Mouse (Mus musculus) kidney, embryonic 16.5 days (tissue): ENCODE measurements around the gene Tcp11l2. TPM values are rescaled to one million over a fixed set of nuclear protein-coding genes. Genes with fewer than 3 reads are reported as not detected.

Experiments used
- ATAC-seq: fragments of 200-750 bp; cut with Nextera tagmentation; 2 replicates; pipeline ENCODE4 v1.8.0; 2017; ENCODE audit warnings: moderate TSS enrichment; ENCODE audit not compliant: low FRiP score, low TSS enrichment
- H3K27ac ChIP-seq: fragments of 300-500 bp; sonication (generic); 2 replicates; pipeline ENCODE4 v1.5.1; 2014; ENCODE audit warnings: low read length
- H3K27me3 ChIP-seq: fragments of 300-500 bp; sonication (generic); 2 replicates; pipeline ENCODE4 v1.6.1; 2014; ENCODE audit warnings: low read length, control low read depth, mixed read lengths; ENCODE audit not compliant: insufficient read depth
- H3K36me3 ChIP-seq: fragments of 300-500 bp; sonication (generic); 2 replicates; pipeline ENCODE4 v1.6.1; 2014; ENCODE audit warnings: low read length, control low read depth, mixed read lengths; ENCODE audit not compliant: insufficient read depth
- H3K4me1 ChIP-seq: fragments of 300-500 bp; sonication (generic); 2 replicates; pipeline ENCODE4 v1.6.1; 2014; ENCODE audit warnings: low read length, control low read depth, mixed read lengths; ENCODE audit not compliant: insufficient read depth
- H3K4me2 ChIP-seq: fragments of 300-500 bp; sonication (generic); replicated peaks from 2 replicates; pipeline ENCODE4 v1.6.1; 2014; ENCODE audit warnings: low read depth, low read length
- H3K4me3 ChIP-seq: fragments of 300-500 bp; sonication (generic); 2 replicates; pipeline ENCODE4 v1.5.1; 2014; ENCODE audit warnings: mild to moderate bottlenecking, low read length
- H3K9ac ChIP-seq: fragments of 300-500 bp; sonication (generic); replicated peaks from 2 replicates; pipeline ENCODE4 v1.6.1; 2014; ENCODE audit warnings: low read length
- H3K9me3 ChIP-seq: fragments of 300-500 bp; sonication (generic); 2 replicates; pipeline ENCODE4 v1.6.1; 2016; ENCODE audit warnings: low read length, control low read depth
- WGBS: fragments of 180-500 bp; shearing (Covaris S2); extraction: QIAGEN DNeasy Blood & Tissue Kit; methylation state at CpG from one replicate; pipeline ENCODE4 v1.1.7; 2014; 5-methylcytosine and 5-hydroxymethylcytosine counted together
- polyA plus RNA-seq: library from polyadenylated mRNA; unstranded; fragments of >200 nt; fragmentation: Nextera tagmentation; extraction: Ambion mirVana; gene quantifications from 2 replicates; pipeline ENCODE4 v1.2.1, GENCODE M21; 2015

Gene Tcp11l2
- polyA plus RNA-seq, 1 experiment from 2014 or later: 21.2 TPM

DNA sequence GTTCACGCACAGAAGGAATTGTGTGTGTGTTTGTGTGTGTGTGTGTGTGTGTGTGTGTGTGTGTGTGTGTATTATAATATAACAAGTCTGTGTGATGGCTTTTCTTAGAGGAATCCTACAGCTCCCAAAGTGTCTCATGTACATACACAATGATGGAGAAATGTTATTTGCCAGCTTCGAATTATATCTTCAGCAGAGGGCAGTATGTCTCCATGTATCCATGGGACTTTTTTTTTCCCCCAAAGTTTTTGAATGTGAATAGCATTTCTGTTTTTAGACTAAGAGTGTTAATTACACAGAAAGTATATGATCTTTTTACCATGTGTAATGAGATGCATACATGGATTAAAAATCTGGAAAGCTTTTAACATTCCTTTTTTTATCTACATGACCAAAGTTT is 65.2 kb downstream of the Tcp11l2 start:
- WGBS: 80% methylated on average over 2 of the region's 2 CpGs
- no peak overlapping the region for H3K4me2 ChIP-seq
- no peak overlapping the region for H3K9ac ChIP-seq
- H3K27ac ChIP-seq: no peak overlapping the region
- H3K36me3 ChIP-seq: peaks cover 31% of the 10 kb centered on the region
- ATAC-seq: no peak
- 0 out of 2 replicates have a peak, but pooled peaks cover 4% of the 10 kb centered on the region for H3K4me1 ChIP-seq
- H3K4me3 ChIP-seq: no peak overlapping the region
- H3K9me3 ChIP-seq: no peaks in the 10 kb centered on the region
- no peaks in the 10 kb centered on the region for H3K27me3 ChIP-seq

DNA sequence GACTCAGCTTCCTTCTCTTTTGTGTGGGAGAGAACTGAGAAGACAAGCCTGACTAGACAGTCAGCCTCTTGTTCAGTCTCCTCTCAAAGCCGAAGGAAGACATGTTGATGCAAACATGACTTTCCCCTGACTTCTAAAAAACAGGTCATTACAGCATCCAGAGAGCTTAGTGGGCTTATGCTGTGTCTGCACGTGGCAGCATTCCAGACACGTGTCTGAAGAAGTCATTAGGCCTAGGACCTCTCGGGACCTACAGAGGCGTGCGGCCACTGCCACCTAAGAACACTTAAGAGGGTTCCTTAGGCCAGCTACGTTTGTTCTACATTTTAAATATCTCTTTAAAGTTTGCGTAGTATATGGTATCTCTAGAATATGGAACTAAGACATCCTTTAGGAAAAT is 69.5 kb downstream of the Tcp11l2 start:
- no peak overlapping the region for H3K27ac ChIP-seq
- WGBS: 85% methylated on average over 8 of the region's 8 CpGs

DNA sequence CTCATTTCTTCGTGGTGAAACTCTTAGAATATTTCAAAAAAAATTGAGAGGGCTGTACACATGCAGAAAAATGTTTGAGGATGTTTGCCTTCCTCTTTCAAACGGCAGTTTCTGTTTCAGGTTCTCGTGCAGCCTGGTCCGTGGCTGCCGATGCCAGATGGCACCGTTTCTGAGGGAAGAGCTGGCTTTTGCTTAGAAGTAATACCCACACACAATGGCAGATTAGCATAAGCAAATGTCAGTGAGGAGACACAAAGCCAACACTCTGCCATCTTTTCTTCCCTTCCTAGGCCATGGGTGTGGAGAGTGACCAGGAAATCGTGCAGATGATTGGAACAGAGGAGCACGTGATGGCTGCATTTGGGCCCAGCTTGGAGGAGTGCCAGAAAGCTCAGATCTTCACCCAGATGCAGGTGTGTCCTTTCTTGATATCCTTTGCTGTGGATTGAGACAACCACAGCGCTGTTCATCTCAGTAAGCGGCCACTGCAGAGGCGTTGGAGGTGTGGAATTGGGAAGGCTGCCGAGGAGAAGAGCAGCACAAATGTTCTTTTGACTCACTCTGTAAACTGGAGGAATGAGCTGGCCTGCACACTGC is 70.2 kb downstream of the Tcp11l2 start:
- no peak overlapping the region for H3K4me2 ChIP-seq
- 90% methylated on average over 12 of the region's 12 CpGs for WGBS
- no peak overlapping the region for H3K9ac ChIP-seq
- 0 out of 2 replicates have a peak, but pooled peaks cover 4% of the 10 kb centered on the region for H3K4me1 ChIP-seq
- no peaks in the 10 kb centered on the region for H3K27me3 ChIP-seq
- no peak for ATAC-seq
- H3K27ac ChIP-seq: 0 out of 2 replicates have a peak overlapping the region, but pooled peaks have one; percentile 20
- peaks cover 26% of the 10 kb centered on the region; the same call in 1 of the 2 replicates for H3K36me3 ChIP-seq
- H3K4me3 ChIP-seq: no peak overlapping the region
- no peaks in the 10 kb centered on the region for H3K9me3 ChIP-seq

More for the DNA sequence above, 69.5 kb downstream of the Tcp11l2 start:
- Histone ChIP-seq H3K4me2 (no peak overlapping the region), H3K9me3 (no peaks in the 10 kb centered on the region), H3K4me1 (0 out of 2 replicates have a peak, but pooled peaks cover 4% of the 10 kb centered on the region), H3K9ac (no peak overlapping the region), H3K27me3 (no peaks in the 10 kb centered on the region), H3K4me3 (no peak overlapping the region), H3K36me3 (peaks cover 26% of the 10 kb centered on the region; the same call in 1 of the 2 replicates)
- no peak for ATAC-seq

DNA sequence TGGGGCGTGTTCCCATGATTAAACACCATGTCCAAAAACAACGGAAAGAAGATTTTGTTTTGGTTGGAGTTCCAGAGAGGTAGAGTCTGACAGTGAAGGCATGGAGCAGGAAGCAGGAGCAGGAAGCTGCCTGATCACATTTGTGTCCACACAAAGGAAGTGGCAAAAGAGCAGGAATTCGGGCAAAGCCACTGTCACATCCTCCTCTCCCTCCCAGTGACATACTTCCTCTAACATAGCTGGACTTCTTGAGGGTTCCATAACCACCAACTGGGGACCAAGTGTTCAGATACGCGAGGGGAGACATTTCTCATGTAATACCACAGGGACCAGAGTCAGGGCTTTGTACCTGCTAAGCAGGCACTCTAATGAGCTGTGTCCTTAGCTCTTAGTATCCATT is 70.8 kb downstream of the Tcp11l2 start:
- Histone ChIP-seq H3K4me1 (0 out of 2 replicates have a peak, but pooled peaks cover 4% of the 10 kb centered on the region), H3K4me2 (no peak overlapping the region), H3K9me3 (no peaks in the 10 kb centered on the region), H3K4me3 (no peak overlapping the region), H3K27me3 (no peaks in the 10 kb centered on the region), H3K27ac (0 out of 2 replicates have a peak overlapping the region, but pooled peaks have one; percentile 20), H3K36me3 (peaks cover 26% of the 10 kb centered on the region; the same call in 1 of the 2 replicates), H3K9ac (no peak overlapping the region)
- ATAC-seq: no peak
- 88% methylated on average over 5 of the region's 5 CpGs for WGBS

DNA sequence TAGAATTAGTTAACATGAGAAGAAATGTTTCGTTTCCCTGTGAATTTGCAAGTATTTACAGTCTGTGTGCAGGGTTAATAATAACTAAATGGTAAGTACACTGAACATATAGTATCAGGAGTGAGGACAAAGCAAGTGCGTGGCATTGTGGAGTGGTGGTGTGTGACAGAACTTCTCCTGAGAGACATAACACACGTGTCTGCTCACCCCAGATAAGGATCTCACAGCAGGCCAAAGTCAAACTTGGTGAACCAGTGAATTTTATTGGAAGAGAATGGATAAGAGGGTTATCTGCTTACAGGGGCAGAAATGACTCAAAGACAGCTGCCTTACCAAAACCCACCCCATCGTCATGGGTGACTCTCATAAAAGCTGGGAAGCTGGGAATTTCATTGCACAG is 72.5 kb downstream of the Tcp11l2 start:
- Histone ChIP-seq H3K9me3 (no peaks in the 10 kb centered on the region), H3K4me3 (no peak overlapping the region), H3K36me3 (peaks cover 27% of the 10 kb centered on the region; the same call in 1 of the 2 replicates), H3K27me3 (no peaks in the 10 kb centered on the region), H3K4me2 (no peak overlapping the region), H3K9ac (no peak overlapping the region), H3K27ac (no peak overlapping the region), H3K4me1 (0 out of 2 replicates have a peak, but pooled peaks cover 4% of the 10 kb centered on the region)
- no peak for ATAC-seq
- 84% methylated on average over 4 of the region's 4 CpGs for WGBS

DNA sequence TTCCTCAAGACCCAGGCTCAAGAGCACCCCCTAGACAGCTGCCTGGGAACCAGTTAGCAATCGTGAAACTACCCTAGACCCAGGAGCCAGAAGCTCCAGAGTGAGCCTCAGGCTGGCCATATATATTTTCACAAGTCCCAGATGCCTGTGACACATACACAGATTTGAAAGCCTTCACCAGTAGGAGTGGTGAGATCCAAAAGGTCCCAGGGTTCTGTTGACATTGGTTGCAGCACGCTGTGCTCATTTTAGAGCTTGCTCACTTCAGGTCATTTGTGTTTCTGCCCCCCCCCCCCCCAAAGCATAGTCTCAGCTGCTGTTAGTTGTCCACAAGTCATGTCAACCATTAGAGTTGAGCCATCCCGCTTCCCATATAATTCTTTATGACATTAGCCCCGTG is 77.6 kb downstream of the Tcp11l2 start:
- Histone ChIP-seq H3K27me3 (no peaks in the 10 kb centered on the region), H3K9ac (no peak overlapping the region), H3K27ac (no peak overlapping the region), H3K9me3 (no peaks in the 10 kb centered on the region), H3K36me3 (peaks cover 11% of the 10 kb centered on the region; the same call in 1 of the 2 replicates), H3K4me3 (no peak overlapping the region), H3K4me1 (peaks cover 10% of the 10 kb centered on the region), H3K4me2 (no peak overlapping the region)
- ATAC-seq: no peak
- WGBS: 68% methylated on average over 4 of the region's 4 CpGs

DNA sequence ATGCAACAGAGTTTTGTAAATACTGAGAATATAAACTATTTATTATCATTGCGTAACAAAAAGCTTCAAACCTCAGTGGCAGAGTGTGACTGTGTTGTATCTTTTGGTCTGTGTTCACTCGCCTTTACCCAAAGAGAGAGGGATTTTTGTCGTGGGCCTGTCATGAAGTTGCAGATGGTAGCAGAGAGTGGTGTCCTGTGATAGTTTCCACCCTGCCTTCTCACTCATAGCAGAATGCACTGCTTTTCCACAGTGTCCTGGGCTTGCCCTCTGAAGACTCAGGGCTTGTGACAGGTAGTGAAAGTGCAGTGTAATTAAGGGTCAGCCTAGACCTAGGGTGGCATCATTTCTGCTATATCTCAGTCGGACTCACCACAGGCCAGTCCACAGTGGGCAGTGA is 78.3 kb downstream of the Tcp11l2 start:
- H3K4me1 ChIP-seq: peaks cover 16% of the 10 kb centered on the region
- H3K9me3 ChIP-seq: no peaks in the 10 kb centered on the region
- 92% methylated on average over 4 of the region's 4 CpGs for WGBS

DNA sequence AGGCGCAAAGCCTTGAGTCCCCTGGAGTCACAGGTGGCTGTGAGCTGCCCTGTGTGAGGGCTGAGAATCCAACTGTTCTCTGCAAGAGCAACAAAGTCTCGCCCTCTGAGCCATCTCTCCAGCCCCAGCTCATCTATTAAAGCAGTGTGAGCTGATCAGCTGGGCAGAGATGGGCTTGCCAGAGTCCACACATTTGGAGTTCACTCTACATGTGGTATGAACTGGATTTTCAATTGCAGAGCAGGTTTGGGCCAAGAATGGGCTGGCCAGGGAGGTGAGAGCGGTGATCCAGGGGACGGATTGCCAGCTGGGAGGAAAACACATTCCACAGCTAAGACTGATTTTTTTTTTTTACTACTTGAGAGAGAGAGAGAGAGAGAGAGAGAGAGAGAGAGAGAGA is 80.2 kb downstream of the Tcp11l2 start:
- Histone ChIP-seq H3K9me3 (no peaks in the 10 kb centered on the region), H3K36me3 (peaks cover 15% of the 10 kb centered on the region), H3K27ac (no peak overlapping the region), H3K27me3 (no peaks in the 10 kb centered on the region), H3K4me2 (no peak overlapping the region), H3K9ac (no peak overlapping the region), H3K4me1 (peaks cover 16% of the 10 kb centered on the region), H3K4me3 (no peak overlapping the region)
- no peak for ATAC-seq
- 74% methylated on average over 4 of the region's 4 CpGs for WGBS

More for the DNA sequence above, 78.3 kb downstream of the Tcp11l2 start:
- Histone ChIP-seq H3K4me3 (no peak overlapping the region), H3K4me2 (no peak overlapping the region), H3K36me3 (peaks cover 10% of the 10 kb centered on the region; the same call in 1 of the 2 replicates), H3K27me3 (no peaks in the 10 kb centered on the region), H3K27ac (no peak overlapping the region), H3K9ac (no peak overlapping the region)
- no peak for ATAC-seq

DNA sequence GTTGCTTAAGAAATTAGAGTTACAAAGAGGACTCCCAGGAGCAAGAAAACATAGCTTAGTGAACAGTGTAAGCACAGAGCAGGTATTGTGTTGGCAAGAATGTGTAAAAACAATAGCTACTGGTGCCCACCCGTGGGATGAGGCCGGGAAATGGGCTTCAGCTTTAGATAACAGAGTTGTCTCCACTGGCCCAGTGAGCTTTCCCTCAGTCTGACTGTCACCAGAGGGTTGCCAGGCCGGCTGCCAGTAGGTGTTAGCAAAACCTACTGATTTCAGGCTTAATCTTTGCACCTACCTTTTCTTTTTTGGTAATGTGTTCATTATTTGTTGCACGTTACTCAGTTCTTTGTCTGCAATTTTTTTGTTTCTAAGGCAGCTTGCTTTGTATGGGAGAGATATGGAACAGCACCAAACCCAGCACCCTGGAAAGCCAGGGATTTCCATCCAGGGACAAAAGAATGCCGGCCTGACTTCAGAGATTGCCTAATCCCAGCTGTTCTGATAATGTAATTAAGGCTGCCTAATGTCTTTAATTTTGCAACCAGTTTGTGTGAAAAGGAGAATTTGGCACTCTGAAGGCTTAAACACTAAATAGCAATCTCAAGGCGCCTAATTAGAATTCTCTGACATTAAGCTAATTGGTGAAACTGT is 81.1 kb downstream of the Tcp11l2 start:
- H3K9ac ChIP-seq: no peak overlapping the region
- ATAC-seq: no peak
- WGBS: 71% methylated on average over 6 of the region's 6 CpGs
- peaks cover 16% of the 10 kb centered on the region for H3K4me1 ChIP-seq
- H3K27ac ChIP-seq: no peak overlapping the region
- no peaks in the 10 kb centered on the region for H3K27me3 ChIP-seq
- H3K36me3 ChIP-seq: peaks cover 18% of the 10 kb centered on the region
- H3K9me3 ChIP-seq: no peaks in the 10 kb centered on the region
- H3K4me3 ChIP-seq: no peak overlapping the region
- H3K4me2 ChIP-seq: no peak overlapping the region
